Mouse (Mus musculus): Measurements from ENCODE around the gene Ndufb10.

- TF ChIP-seq CTCF (IDR thresholded peaks at IDR 0.05; ENCODE audit: extremely low read depth, insufficient read depth, insufficient read length, insufficient replicate concordance) (no peak), POLR2A (IDR thresholded peaks at IDR 0.05; ENCODE audit: low read depth, low read length) (no peak)
Measured at GRCm38 (mm10) chr17:24766266-24766875, 42.1 kb upstream of the Ndufb10 start.
